Mouse (Mus musculus) myocyte (in vitro differentiated cells): Measurements from ENCODE around the gene Itih5.

Experiments
- MYOD1 ChIP-seq, 3 experiments: IDR thresholded peaks; one replicate each; pipeline ENCODE4 v1.6.1; 2011; ENCODE audit warnings: control low read depth in 2 of 3, low read depth in 2 of 3, mild to moderate bottlenecking in 2 of 3, moderate library complexity in 1 of 3; ENCODE audit not compliant: insufficient read length in 2 of 3, control insufficient read depth in 1 of 3
- POLR2A ChIP-seq: IDR thresholded peaks from one replicate; pipeline ENCODE4 v1.6.1; 2011; ENCODE audit warnings: low read depth, mild to moderate bottlenecking, control low read depth, moderate library complexity; ENCODE audit not compliant: insufficient read length
- POLR2AphosphoS2 ChIP-seq: IDR thresholded peaks from one replicate; pipeline ENCODE4 v1.6.1; 2011; ENCODE audit warnings: low read depth, control low read depth; ENCODE audit not compliant: insufficient read length
- REST ChIP-seq: IDR thresholded peaks from one replicate; pipeline ENCODE4 v1.6.1; 2011; ENCODE audit warnings: mild to moderate bottlenecking, control low read depth, moderate library complexity; ENCODE audit not compliant: insufficient read depth, insufficient read length
- USF1 ChIP-seq: IDR thresholded peaks from one replicate; pipeline ENCODE4 v1.6.1; 2011; ENCODE audit warnings: low read depth, mild to moderate bottlenecking, control low read depth, moderate library complexity

DNA sequence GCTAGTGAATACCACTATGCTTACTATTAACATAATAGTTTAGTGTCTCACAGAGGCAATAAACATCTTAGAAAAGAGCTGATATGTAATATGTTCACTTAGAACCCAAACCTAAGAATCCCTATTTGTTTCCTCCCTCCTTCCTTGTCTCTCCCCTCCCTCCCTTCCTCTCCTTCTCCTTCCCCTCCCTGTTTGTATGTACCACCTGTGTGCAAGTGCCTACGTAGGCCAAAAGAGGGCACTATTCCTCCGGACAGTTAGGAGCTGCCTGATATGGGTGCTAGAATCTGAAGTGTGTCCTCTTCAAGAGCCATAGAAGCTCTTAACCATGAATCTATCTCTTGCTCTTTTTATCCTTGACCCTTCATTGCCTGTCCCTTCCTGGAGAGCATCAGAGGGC lies 83.2 kb downstream of the Itih5 start:
- TF ChIP-seq USF1 (no peak), REST (no peak), POLR2A (no peak), MYOD1 (IDR thresholded peaks at IDR 0.05; ENCODE audit: control insufficient read depth in 1 of 3, insufficient read length in 2 of 3, low read depth in 2 of 3) (no peak), POLR2AphosphoS2 (no peak)
